ENCODE assay signal across 33 mouse cellular contexts in genomic region chr17:11570392-11570791, GRCm38 (mm10).
"Had no signal": no experiment of that assay in that cellular context is flagged by ENCODE, and none has a peak within 500 bp of the region (broad histone marks: within the 10 kb centered on the region; RNA-seq: fewer than 3 reads in every experiment).

No protein-coding gene starts in this region.

- H3K4me3 ChIP-seq: heart, embryonic 10.5 days; heart, embryonic 12.5 days; heart, embryonic 13.5 days; heart, embryonic 15.5 days; hindbrain, embryonic 10.5 days; hindbrain, embryonic 12.5 days; hindbrain, embryonic 13.5 days; hindbrain, embryonic 15.5 days; intestine, embryonic 15.5 days; kidney, embryonic 15.5 days; layer of hippocampus, adult 2 months; left cerebral cortex, adult 2 months had no signal

- H3K4me2 ChIP-seq: heart, embryonic 11.5 days; heart, embryonic 12.5 days; heart, embryonic 13.5 days; heart, embryonic 15.5 days; hindbrain, embryonic 12.5 days; hindbrain, embryonic 13.5 days; hindbrain, embryonic 14.5 days; hindbrain, embryonic 15.5 days; intestine, embryonic 15.5 days; kidney, embryonic 15.5 days had no signal

- H3K4me1 ChIP-seq: heart, embryonic 10.5 days; heart, embryonic 13.5 days; heart, embryonic 15.5 days; hindbrain, embryonic 10.5 days; hindbrain, embryonic 12.5 days; hindbrain, embryonic 13.5 days; hindbrain, embryonic 15.5 days; intestine, embryonic 15.5 days had no signal

- H3K27ac ChIP-seq: heart, embryonic 10.5 days; heart, embryonic 13.5 days; heart, embryonic 15.5 days; hindbrain, embryonic 10.5 days; hindbrain, embryonic 12.5 days; hindbrain, embryonic 13.5 days; hindbrain, embryonic 14.5 days; hindbrain, embryonic 15.5 days; hindbrain, postnatal 0 days; intestine, embryonic 15.5 days; kidney, embryonic 15.5 days; layer of hippocampus, adult 2 months; left cerebral cortex, adult 2 months had no signal

- H3K9ac ChIP-seq: heart, embryonic 12.5 days; heart, embryonic 13.5 days; heart, embryonic 15.5 days; hindbrain, embryonic 12.5 days; hindbrain, embryonic 13.5 days; hindbrain, embryonic 14.5 days; hindbrain, embryonic 15.5 days; intestine, embryonic 15.5 days; kidney, embryonic 15.5 days had no signal

- ATAC-seq: hindbrain, embryonic 16.5 days; hindbrain, postnatal 0 days; intestine, embryonic 15.5 days; intestine, embryonic 16.5 days; intestine, postnatal 0 days had no signal

- H3K36me3 ChIP-seq: heart, embryonic 10.5 days; heart, embryonic 12.5 days; heart, embryonic 13.5 days; heart, embryonic 15.5 days; hindbrain, embryonic 10.5 days; hindbrain, embryonic 12.5 days; hindbrain, embryonic 13.5 days; hindbrain, embryonic 15.5 days; intestine, embryonic 15.5 days; kidney, embryonic 15.5 days had no signal

- DNase-seq: heart, postnatal 10 days; heart, postnatal 14 days; heart, postnatal 36 days; heart, postnatal 4 days; kidney, adult 11 months; kidney, adult 2 months; kidney, adult 8-10 months; kidney, adult 9 months; kidney, postnatal 10 days; kidney, postnatal 14 days; kidney, postnatal 25 days; kidney, postnatal 36 days; kidney, postnatal 4 days; layer of hippocampus, adult 9-11 months; layer of hippocampus, postnatal 36 days had no signal

- H3K9me3 ChIP-seq: heart, embryonic 10.5 days; heart, embryonic 13.5 days; heart, embryonic 15.5 days; hindbrain, embryonic 10.5 days; hindbrain, embryonic 12.5 days; hindbrain, embryonic 13.5 days; hindbrain, embryonic 15.5 days; intestine, embryonic 15.5 days; kidney, embryonic 15.5 days had no signal

- H3K27me3 ChIP-seq: heart, embryonic 13.5 days; heart, embryonic 15.5 days; hindbrain, embryonic 12.5 days; hindbrain, embryonic 13.5 days; hindbrain, embryonic 15.5 days; intestine, embryonic 15.5 days; kidney, embryonic 15.5 days had no signal
